In genomic region chr8:75199914-75200313, GRCm38 (mm10) we compare ENCODE assay signal across 19 mouse cellular contexts. TPM values are rescaled to one million over a fixed set of nuclear protein-coding genes. Genes with fewer than 3 reads are reported as not detected.
DNase-seq lines count a peak whose midpoint lies in the region; ATAC-seq lines count a peak whose summit lies in the region.
"Had no signal": no experiment of that assay in that cellular context is flagged by ENCODE, and none has a peak within 500 bp of the region (broad histone marks: within the 10 kb centered on the region; RNA-seq: fewer than 3 reads in every experiment).

No protein-coding gene starts in this region.

- H3K9ac ChIP-seq in midbrain, embryonic 16.5 days (ENCODE audit: low read depth, low read length), result no peak overlapping the region
- H3K9ac ChIP-seq: forebrain, embryonic 13.5 days; forebrain, postnatal 0 days; heart, embryonic 13.5 days; hindbrain, embryonic 14.5 days had no signal

- H3K4me2 ChIP-seq in midbrain, embryonic 16.5 days (ENCODE audit: low read length), result no peak overlapping the region
- H3K4me2 ChIP-seq: forebrain, embryonic 13.5 days; heart, embryonic 13.5 days; hindbrain, embryonic 14.5 days had no signal

- peak; percentile 26 for DNase-seq in cerebellum, adult 9-10 months
- DNase-seq in cerebellum, postnatal 25 days, result no peak
- peak; percentile 92 for DNase-seq in heart, adult 11 months
- DNase-seq in heart, postnatal 14 days, result no peak
- no peak for DNase-seq in midbrain, embryonic 10.5 days (ENCODE audit: low spot score)
- no peak for DNase-seq in embryo, embryonic 9.5 days (ENCODE audit: extremely low spot score)
- DNase-seq: adrenal gland, postnatal 14 days; forebrain, postnatal 0 days; gastrocnemius, postnatal 10 days; kidney, adult 2 months had no signal

- intact Hi-C loops in heart, postnatal 14 days (cut with DNase I), result no loop called here

- peak overlapping the region; percentile 43 for H3K27ac ChIP-seq in midbrain, embryonic 16.5 days (ENCODE audit: low read length)
- H3K27ac ChIP-seq in midbrain, embryonic 10.5 days (replicated peaks), result no peak overlapping the region
- H3K27ac ChIP-seq: embryonic facial prominence, embryonic 10.5 days; forebrain, embryonic 13.5 days; heart, embryonic 13.5 days; hindbrain, embryonic 14.5 days had no signal

- H3K27me3 ChIP-seq in midbrain, embryonic 16.5 days (ENCODE audit: control insufficient read depth, insufficient read depth, low read depth, low read length), result no peaks in the 10 kb centered on the region
- no peaks in the 10 kb centered on the region for H3K27me3 ChIP-seq in midbrain, embryonic 10.5 days (ENCODE audit: low read depth, poor library complexity, severe bottlenecking)
- H3K27me3 ChIP-seq: forebrain, embryonic 13.5 days; Patski had no signal

- WGBS in midbrain, embryonic 16.5 days, result 63% methylated on average over 1 of the region's 1 CpGs
- 70% methylated on average over 1 of the region's 1 CpGs for WGBS in midbrain, embryonic 10.5 days

- peaks cover 12% of the 10 kb centered on the region for H3K4me1 ChIP-seq in midbrain, embryonic 16.5 days (ENCODE audit: control insufficient read depth, insufficient read depth, low read length)
- H3K4me1 ChIP-seq in midbrain, embryonic 10.5 days, result peaks cover 8% of the 10 kb centered on the region
- H3K4me1 ChIP-seq: forebrain, embryonic 13.5 days had no signal

- H3K4me3 ChIP-seq in midbrain, embryonic 16.5 days (ENCODE audit: low read depth, low read length), result no peak overlapping the region
- H3K4me3 ChIP-seq in midbrain, embryonic 10.5 days, result no peak overlapping the region
- H3K4me3 ChIP-seq: embryonic facial prominence, embryonic 10.5 days; forebrain, embryonic 13.5 days; heart, embryonic 13.5 days had no signal

- no peak for ATAC-seq in midbrain, embryonic 16.5 days
- ATAC-seq: activated CD4-positive, CD25-positive, alpha-beta regulatory T cell, adult 4 months; intestine, embryonic 16.5 days; Patski had no signal

- no peaks in the 10 kb centered on the region for H3K9me3 ChIP-seq in midbrain, embryonic 16.5 days (replicated peaks; ENCODE audit: control insufficient read depth, low read length, poor library complexity, severe bottlenecking)
- H3K9me3 ChIP-seq in midbrain, embryonic 10.5 days (replicated peaks), result no peaks in the 10 kb centered on the region
- H3K9me3 ChIP-seq: embryonic facial prominence, embryonic 10.5 days; forebrain, embryonic 13.5 days; heart, embryonic 13.5 days had no signal

- no peaks in the 10 kb centered on the region for H3K36me3 ChIP-seq in midbrain, embryonic 16.5 days (ENCODE audit: control insufficient read depth, insufficient read depth, low read length)
- no peaks in the 10 kb centered on the region for H3K36me3 ChIP-seq in midbrain, embryonic 10.5 days
- H3K36me3 ChIP-seq: embryonic facial prominence, embryonic 10.5 days; heart, embryonic 13.5 days had no signal

RNA-seq across cellular contexts. Expression of gene Rasd2, which starts 13.8 kb away (rescaled TPM):
- 1 to 10 TPM; 2.2 to 2.5 TPM for total RNA-seq in heart, postnatal 14 days (2021)
- 3.9 and 4.7 TPM in 2 replicates for polyA plus RNA-seq in midbrain, embryonic 16.5 days (2015; fragmentation: Nextera tagmentation; extraction: Ambion mirVana)
- 0.09 and 0.32 TPM in 2 replicates for polyA plus RNA-seq in midbrain, embryonic 10.5 days (2016; fragmentation: Nextera tagmentation; extraction: Ambion mirVana)
- total RNA-seq: CH12.LX had no signal

Comparison
In these comparisons a context has a peak if more than half of its experiments do, and no peak if none do; other contexts are left out.
1. DNase-seq: peak in cerebellum, adult 9-10 months (single experiment) and heart, adult 11 months (single experiment); none in cerebellum, postnatal 25 days (0 of 2), heart, postnatal 14 days (0 of 2), midbrain, embryonic 10.5 days (single experiment) and embryo, embryonic 9.5 days (single experiment).